Mouse (Mus musculus) kidney, embryonic 15.5 days (tissue): ENCODE data around the gene Tacr1. TPM values are rescaled to one million over a fixed set of nuclear protein-coding genes. Genes with fewer than 3 reads are reported as not detected.
"Not testable (repeated sequence)": the region's sequence is repeated elsewhere in the genome, so short reads cannot be mapped to it uniquely, and the experiment has no call there.

ENCODE experiments used
- ATAC-seq: fragments of 200-750 bp; cut with Nextera tagmentation; replicated peaks from 2 replicates; pipeline ENCODE4 v1.8.0; 2017; ENCODE audit warnings: moderate TSS enrichment; ENCODE audit not compliant: low FRiP score
- H3K27ac ChIP-seq: fragments of 300-500 bp; sonication (generic); 2 replicates; pipeline ENCODE4 v1.5.1; 2015; ENCODE audit warnings: mild to moderate bottlenecking, inconsistent platforms
- H3K27me3 ChIP-seq: fragments of 300-500 bp; sonication (generic); 2 replicates; pipeline ENCODE4 v1.6.1; 2015; ENCODE audit warnings: inconsistent platforms
- H3K36me3 ChIP-seq: fragments of 300-500 bp; sonication (generic); 2 replicates; pipeline ENCODE4 v1.6.1; 2015; ENCODE audit warnings: inconsistent platforms
- H3K4me1 ChIP-seq: fragments of 300-500 bp; sonication (generic); 2 replicates; pipeline ENCODE4 v1.6.1; 2015; ENCODE audit warnings: inconsistent platforms
- H3K4me2 ChIP-seq: fragments of 300-500 bp; sonication (generic); 2 replicates; pipeline ENCODE4 v1.6.1; 2015; ENCODE audit warnings: moderate library complexity, mild to moderate bottlenecking, inconsistent platforms
- H3K4me3 ChIP-seq: fragments of 300-500 bp; sonication (generic); replicated peaks from 2 replicates; pipeline ENCODE4 v1.5.1; 2015; ENCODE audit warnings: mild to moderate bottlenecking, inconsistent platforms
- H3K9ac ChIP-seq: fragments of 300-500 bp; sonication (generic); 2 replicates; pipeline ENCODE4 v1.6.1; 2015; ENCODE audit warnings: mild to moderate bottlenecking, inconsistent platforms
- H3K9me3 ChIP-seq: fragments of 300-500 bp; sonication (generic); replicated peaks from 2 replicates; pipeline ENCODE4 v1.6.1; 2016; ENCODE audit warnings: inconsistent platforms
- WGBS: fragments of 180-500 bp; shearing (Covaris S2); methylation state at CpG from one replicate; pipeline ENCODE4 v1.1.7; 2015; ENCODE audit warnings: mixed read lengths; 5-methylcytosine and 5-hydroxymethylcytosine counted together
- polyA plus RNA-seq: library from polyadenylated mRNA; unstranded; fragments of >200 nt; fragmentation: Nextera tagmentation; extraction: Ambion mirVana; gene quantifications from 2 replicates; pipeline ENCODE4 v1.2.1, GENCODE M21; 2015

The Tacr1 gene
- 0.17 and 0.30 TPM in 2 replicates for polyA plus RNA-seq

DNA sequence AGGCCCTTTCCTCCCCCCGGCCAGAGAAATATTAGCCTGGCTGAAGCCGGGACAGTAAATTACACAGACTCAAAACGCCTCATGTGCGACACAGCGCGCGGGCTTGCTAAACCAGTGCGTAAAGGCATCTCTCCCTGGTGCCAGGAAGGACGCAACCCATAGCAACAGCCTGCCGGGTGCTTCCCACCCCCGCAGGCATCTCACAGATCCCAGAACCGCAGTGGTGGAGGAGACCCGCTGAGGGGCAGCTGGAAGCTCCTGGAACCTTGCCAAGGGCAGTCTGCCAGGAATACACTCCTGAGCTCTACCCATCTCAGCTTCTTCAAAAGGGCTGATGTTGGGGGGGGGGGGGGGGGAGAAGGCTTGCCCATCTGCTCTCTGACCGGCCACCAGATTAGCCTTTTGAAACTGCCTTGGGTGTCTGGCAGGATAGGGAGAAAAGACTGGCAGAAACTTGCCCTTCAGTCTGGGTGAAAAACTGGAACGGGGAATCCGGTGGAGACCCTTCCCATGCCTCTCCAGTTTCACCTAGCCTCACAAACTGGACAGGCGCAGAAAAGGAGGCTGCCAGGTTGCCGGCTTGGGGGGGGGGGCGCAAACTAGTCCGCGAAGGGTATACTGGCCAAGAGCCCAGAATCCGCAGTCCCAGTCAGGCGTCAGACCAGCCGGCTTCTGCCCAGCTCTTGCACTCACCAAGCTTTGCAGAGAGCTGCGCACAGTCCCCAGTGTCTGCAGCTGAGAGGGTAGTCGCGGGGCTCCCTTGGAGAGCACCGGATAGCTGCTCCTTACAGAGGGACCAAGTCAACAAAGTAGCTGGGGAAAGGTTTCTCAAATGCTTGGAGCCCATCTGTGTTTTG lies at the start of gene Tacr1:
Gene Tacr1 (plus strand): TSS at position 740 of the 857 bp plus-strand sequence.
- Histone ChIP-seq H3K27ac (no peak within 1 kb of the TSS), H3K4me2 (peak within 1 kb of the TSS; percentile 62), H3K4me3 (peak within 1 kb of the TSS; percentile 31), H3K9ac (no peak within 1 kb of the TSS; the same call in 1 of the 2 replicates), H3K36me3 (no peaks in the 10 kb centered on the region), H3K4me1 (peaks cover 24% of the 10 kb centered on the region), H3K27me3 (peaks cover 60% of the 10 kb centered on the region), H3K9me3 (no peaks in the 10 kb centered on the region)
- 0% methylated on average over 27 of the region's 28 CpGs for WGBS
- ATAC-seq: peak; percentile 84

DNA sequence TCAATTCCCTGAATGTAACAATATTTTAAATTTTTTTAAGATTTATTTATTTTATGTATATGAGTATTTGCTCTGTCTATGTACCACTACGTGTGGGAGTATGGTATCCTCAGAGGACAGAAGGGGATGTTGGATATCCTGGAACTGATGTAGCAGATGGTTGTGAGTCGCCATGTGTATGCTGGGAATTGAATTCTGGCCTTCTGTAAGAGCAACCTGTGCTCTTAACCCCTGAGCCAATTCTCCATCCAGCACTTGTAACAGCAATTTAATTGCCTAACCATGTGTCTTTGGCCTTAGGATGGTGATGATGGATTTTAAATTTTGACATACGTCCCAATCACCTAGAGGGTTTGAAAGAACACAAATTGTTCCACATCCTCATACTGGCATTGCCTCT lies 26.0 kb upstream of the Tacr1 start:
- 86% methylated on average over 3 of the region's 3 CpGs for WGBS
- no peak overlapping the region for H3K27ac ChIP-seq
- no peak overlapping the region for H3K9ac ChIP-seq
- no peaks in the 10 kb centered on the region for H3K9me3 ChIP-seq
- H3K27me3 ChIP-seq: no peaks in the 10 kb centered on the region
- no peak overlapping the region for H3K4me3 ChIP-seq
- no peak for ATAC-seq
- no peaks in the 10 kb centered on the region for H3K36me3 ChIP-seq
- no peaks in the 10 kb centered on the region for H3K4me1 ChIP-seq
- H3K4me2 ChIP-seq: no peak overlapping the region

DNA sequence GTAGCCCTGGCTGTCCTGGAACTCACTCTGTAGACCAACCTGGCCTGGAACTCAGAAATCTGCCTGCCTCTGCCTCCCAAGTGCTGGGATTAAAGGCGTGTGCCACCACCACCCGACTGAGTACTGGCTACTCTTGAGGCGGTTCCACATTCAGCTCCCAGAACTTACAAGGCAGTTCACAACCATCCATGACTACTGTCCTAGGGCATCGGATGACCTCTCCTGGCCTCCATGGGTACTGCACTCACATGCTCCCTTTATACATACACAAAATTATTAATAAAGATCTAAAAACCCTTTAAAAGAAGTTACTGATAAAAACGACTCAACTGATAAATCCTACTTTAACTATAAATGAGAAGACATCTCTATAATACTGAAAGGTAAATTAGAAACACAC lies 18.6 kb upstream of the Tacr1 start:
- Histone ChIP-seq H3K36me3 (no peaks in the 10 kb centered on the region), H3K4me1 (no peaks in the 10 kb centered on the region), H3K4me3 (no peak overlapping the region), H3K9me3 (no peaks in the 10 kb centered on the region), H3K27me3 (no peaks in the 10 kb centered on the region), H3K9ac (no peak overlapping the region), H3K27ac (no peak overlapping the region), H3K4me2 (no peak overlapping the region)
- ATAC-seq: no peak
- WGBS: 94% methylated on average over 5 of the region's 5 CpGs

GRCm38 (mm10) chr6:82402501-82403495 lies 664 bp downstream of the Tacr1 start:
- Histone ChIP-seq H3K27ac (no peak overlapping the region), H3K4me3 (peak overlapping the region; percentile 31), H3K36me3 (no peaks in the 10 kb centered on the region), H3K9ac (no peak overlapping the region; the same call in 1 of the 2 replicates), H3K4me2 (peak overlapping the region; percentile 62), H3K4me1 (peaks cover 24% of the 10 kb centered on the region), H3K27me3 (peaks cover 60% of the 10 kb centered on the region), H3K9me3 (no peaks in the 10 kb centered on the region)
- 2% methylated on average over 34 of the region's 34 CpGs for WGBS
- ATAC-seq: peak; percentile 67

DNA sequence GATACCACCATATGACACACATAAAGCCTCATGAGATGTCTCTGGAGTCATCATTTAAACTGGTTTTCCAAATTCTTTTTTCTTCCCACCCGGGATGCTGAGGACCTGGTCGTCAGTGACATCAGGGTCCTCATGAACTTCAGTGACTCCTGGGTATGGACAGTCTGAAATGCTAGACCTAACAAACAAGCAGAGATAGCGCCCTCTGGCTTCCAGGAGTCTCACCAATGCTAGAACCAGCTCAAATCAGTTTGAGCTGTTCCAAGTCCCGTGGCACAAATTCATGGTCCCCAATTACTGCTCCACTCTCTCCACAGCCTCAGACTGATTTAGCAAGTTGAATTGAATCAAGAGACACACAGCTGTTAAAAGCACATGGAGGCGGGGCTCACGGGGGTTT lies 16.2 kb downstream of the Tacr1 start:
- Histone ChIP-seq H3K4me3 (no peak overlapping the region), H3K4me2 (no peak overlapping the region), H3K9me3 (no peaks in the 10 kb centered on the region), H3K36me3 (no peaks in the 10 kb centered on the region), H3K4me1 (no peaks in the 10 kb centered on the region), H3K27me3 (no peaks in the 10 kb centered on the region), H3K27ac (no peak overlapping the region), H3K9ac (no peak overlapping the region)
- ATAC-seq: no peak
- 66% methylated on average over 6 of the region's 6 CpGs for WGBS

DNA sequence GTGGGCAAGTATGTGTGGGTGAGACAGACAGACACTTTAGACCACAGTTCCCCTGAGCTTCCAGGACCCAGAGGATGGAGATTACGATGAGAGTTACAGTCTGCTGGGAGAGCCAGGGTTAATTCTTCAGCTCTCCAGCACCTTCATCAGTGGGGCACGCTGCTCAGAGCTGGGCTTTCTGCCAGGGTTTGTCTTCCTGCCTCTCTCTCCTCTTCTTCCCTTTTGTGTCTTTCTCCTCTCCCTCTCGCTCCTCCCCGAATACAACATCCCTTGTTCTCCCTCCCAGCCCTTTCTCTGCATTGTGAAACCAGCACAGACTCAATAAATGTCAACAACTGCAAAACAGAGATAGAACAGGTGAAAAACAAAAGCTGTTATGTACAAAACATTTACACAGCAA lies 18.1 kb downstream of the Tacr1 start:
- no peak for ATAC-seq
- no peak overlapping the region for H3K4me2 ChIP-seq
- H3K9me3 ChIP-seq: no peaks in the 10 kb centered on the region
- no peak overlapping the region for H3K4me3 ChIP-seq
- no peaks in the 10 kb centered on the region for H3K27me3 ChIP-seq
- no peak overlapping the region for H3K9ac ChIP-seq
- H3K36me3 ChIP-seq: no peaks in the 10 kb centered on the region
- no peak overlapping the region for H3K27ac ChIP-seq
- 55% methylated on average over 4 of the region's 4 CpGs for WGBS
- no peaks in the 10 kb centered on the region for H3K4me1 ChIP-seq

DNA sequence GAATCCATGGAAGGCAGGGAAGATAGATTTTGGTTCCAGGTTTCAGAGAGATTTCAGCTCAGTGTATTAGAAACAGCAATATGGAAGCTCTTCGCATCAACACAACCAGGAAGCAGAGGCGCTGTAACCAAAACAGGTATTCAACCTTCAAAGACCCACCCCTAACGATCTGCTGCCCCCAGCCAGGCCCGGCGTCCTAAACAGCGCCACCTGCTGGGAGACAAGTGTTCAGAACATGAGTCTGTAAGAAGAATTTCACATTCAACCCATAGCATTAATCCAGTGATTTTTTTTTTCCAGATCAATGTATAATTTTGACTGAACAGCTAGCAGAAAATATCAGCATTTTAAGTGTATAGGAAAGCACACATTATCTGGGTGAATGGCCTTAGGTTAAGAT lies 26.8 kb downstream of the Tacr1 start:
- H3K4me1 ChIP-seq: no peaks in the 10 kb centered on the region
- no peak overlapping the region for H3K27ac ChIP-seq
- no peak overlapping the region for H3K4me3 ChIP-seq
- WGBS: 67% methylated on average over 6 of the region's 6 CpGs
- no peaks in the 10 kb centered on the region for H3K27me3 ChIP-seq
- H3K9me3 ChIP-seq: no peaks in the 10 kb centered on the region
- no peak for ATAC-seq
- no peaks in the 10 kb centered on the region for H3K36me3 ChIP-seq
- H3K9ac ChIP-seq: no peak overlapping the region
- H3K4me2 ChIP-seq: no peak overlapping the region

DNA sequence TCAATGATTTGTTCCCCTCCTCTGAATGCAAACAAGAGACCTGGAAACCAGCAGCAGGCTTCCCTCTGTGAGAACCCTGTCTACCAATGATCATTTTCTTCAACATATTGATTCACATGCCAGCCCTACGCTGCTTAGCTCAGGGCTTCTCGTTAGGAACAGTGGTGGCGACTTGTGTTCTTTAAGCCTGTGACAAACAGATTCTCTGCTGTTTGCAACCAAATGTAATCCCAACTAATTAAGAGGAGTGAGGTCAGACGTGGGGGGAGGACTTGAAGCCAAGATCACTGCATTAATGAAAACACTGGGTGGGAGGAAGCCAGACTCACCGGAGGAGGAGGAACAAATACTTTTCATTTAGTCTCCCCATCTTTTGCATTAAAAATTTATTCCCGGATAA lies 27.6 kb downstream of the Tacr1 start:
- Histone ChIP-seq H3K4me1 (no peaks in the 10 kb centered on the region), H3K36me3 (no peaks in the 10 kb centered on the region), H3K27ac (no peak overlapping the region), H3K4me2 (no peak overlapping the region), H3K9me3 (no peaks in the 10 kb centered on the region), H3K4me3 (no peak overlapping the region), H3K27me3 (no peaks in the 10 kb centered on the region), H3K9ac (no peak overlapping the region)
- 69% methylated on average over 6 of the region's 6 CpGs for WGBS
- ATAC-seq: no peak

DNA sequence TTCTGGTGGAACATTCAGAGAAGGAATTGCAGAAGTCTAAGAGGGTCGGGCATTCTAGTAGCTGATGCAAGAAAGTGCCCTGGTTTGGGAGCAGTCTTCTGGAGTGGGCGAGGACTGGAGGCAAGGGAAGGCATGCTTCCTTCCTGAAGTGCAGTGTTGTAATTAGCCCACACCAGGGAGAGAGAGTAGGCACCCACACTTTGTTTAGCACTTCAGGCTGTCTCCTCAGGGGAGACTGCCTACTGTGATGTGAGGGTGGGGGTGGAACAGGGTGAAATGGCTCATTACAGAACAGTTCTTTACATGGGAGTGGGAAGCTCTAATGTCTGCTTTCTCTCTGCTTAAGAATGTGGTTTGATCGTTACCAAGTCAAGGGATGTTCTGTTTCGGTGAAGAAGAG lies 35.0 kb downstream of the Tacr1 start:
- H3K4me3 ChIP-seq: no peak overlapping the region
- no peak overlapping the region for H3K9ac ChIP-seq
- H3K27ac ChIP-seq: no peak overlapping the region
- ATAC-seq: no peak
- H3K9me3 ChIP-seq: no peaks in the 10 kb centered on the region
- no peak overlapping the region for H3K4me2 ChIP-seq
- H3K36me3 ChIP-seq: no peaks in the 10 kb centered on the region
- 68% methylated on average over 4 of the region's 4 CpGs for WGBS
- no peaks in the 10 kb centered on the region for H3K4me1 ChIP-seq
- H3K27me3 ChIP-seq: no peaks in the 10 kb centered on the region

DNA sequence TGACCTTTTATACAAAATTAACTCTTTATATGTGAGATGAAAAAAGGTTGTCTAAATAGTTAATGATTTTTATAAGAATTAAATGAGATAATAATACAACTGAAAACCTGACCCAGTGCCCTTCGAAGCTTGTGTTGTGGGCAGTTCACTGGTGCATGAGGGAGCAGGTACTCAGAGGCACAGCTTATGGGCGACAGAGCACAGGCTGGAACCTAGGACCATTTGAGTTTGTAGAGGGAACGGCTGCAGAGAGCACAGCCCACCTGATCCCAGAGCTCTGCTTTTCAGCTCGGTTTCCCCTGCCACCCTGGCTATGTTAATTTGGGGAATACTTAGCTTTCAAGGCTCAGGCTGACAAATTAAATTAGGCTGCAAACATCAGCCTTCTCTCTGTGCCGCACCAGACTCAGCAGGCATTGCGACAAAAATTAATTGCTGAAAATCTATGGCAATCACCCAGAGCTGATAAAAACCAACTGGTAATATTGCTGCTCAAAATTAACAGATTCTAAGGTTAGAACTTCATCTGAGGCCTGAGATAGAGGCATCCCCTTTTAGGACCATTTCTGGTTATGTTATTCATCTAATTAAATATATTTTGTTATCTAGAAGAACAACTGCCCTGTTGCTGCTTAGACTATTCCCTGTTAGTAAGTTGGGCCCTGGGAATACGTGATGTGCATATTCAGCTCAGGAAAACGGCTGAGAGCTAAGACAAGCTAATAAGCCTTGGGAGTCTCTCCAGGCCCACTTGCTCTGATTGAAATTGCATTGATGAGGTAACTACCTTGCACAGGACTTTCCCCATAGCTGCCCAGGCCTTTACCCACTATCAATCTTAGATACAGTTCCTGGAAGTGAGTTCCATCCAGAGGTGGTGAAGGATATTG lies 50.3 kb downstream of the Tacr1 start:
- H3K27me3 ChIP-seq, H3K9me3 ChIP-seq, H3K9ac ChIP-seq, H3K4me1 ChIP-seq, H3K36me3 ChIP-seq, H3K4me3 ChIP-seq, H3K4me2 ChIP-seq, H3K27ac ChIP-seq, ATAC-seq: not testable (repeated sequence)
- 73% methylated on average over 8 of the region's 8 CpGs for WGBS

GRCm38 (mm10) chr6:82455245-82455644 lies 53.1 kb downstream of the Tacr1 start:
- no peak overlapping the region for H3K4me3 ChIP-seq
- H3K4me1 ChIP-seq: no peaks in the 10 kb centered on the region
- H3K36me3 ChIP-seq: no peaks in the 10 kb centered on the region
- no peaks in the 10 kb centered on the region; the same call in 1 of the 2 replicates for H3K27me3 ChIP-seq
- H3K27ac ChIP-seq: no peak overlapping the region
- H3K4me2 ChIP-seq: no peak overlapping the region
- no peak overlapping the region for H3K9ac ChIP-seq
- 41% methylated on average over 3 of the region's 3 CpGs for WGBS
- H3K9me3 ChIP-seq: no peaks in the 10 kb centered on the region
- 0 out of 2 replicates have a peak, but pooled peaks have one; percentile 43 for ATAC-seq
